In genomic region chr2:36897114-36897513, GRCm38 (mm10) we compare ENCODE assay signal across 39 mouse cellular contexts. TPM values are rescaled to one million over a fixed set of nuclear protein-coding genes. Genes with fewer than 3 reads are reported as not detected.
"Had no signal": no experiment of that assay in that cellular context is flagged by ENCODE, and none has a peak within 500 bp of the region (broad histone marks: within the 10 kb centered on the region; RNA-seq: fewer than 3 reads in every experiment).

No protein-coding gene starts in this region.

- H3K9ac ChIP-seq: embryonic facial prominence, embryonic 12.5 days; embryonic facial prominence, embryonic 13.5 days; embryonic facial prominence, embryonic 15.5 days; forebrain, embryonic 12.5 days; forebrain, embryonic 13.5 days; forebrain, embryonic 15.5 days; forebrain, postnatal 0 days had no signal

- H3K27ac ChIP-seq: embryonic facial prominence, embryonic 10.5 days; embryonic facial prominence, embryonic 12.5 days; embryonic facial prominence, embryonic 13.5 days; embryonic facial prominence, embryonic 15.5 days; forebrain, embryonic 10.5 days; forebrain, embryonic 12.5 days; forebrain, embryonic 13.5 days; forebrain, embryonic 15.5 days; gastrocnemius, adult 2 months; heart, adult 2 months had no signal

- H3K4me2 ChIP-seq: embryonic facial prominence, embryonic 12.5 days; embryonic facial prominence, embryonic 13.5 days; embryonic facial prominence, embryonic 15.5 days; forebrain, embryonic 12.5 days; forebrain, embryonic 13.5 days; forebrain, embryonic 15.5 days had no signal

- H3K9me3 ChIP-seq: embryonic facial prominence, embryonic 15.5 days; forebrain, embryonic 15.5 days had no signal

- H3K4me3 ChIP-seq: embryonic facial prominence, embryonic 10.5 days; embryonic facial prominence, embryonic 12.5 days; embryonic facial prominence, embryonic 13.5 days; embryonic facial prominence, embryonic 15.5 days; erythroblast, embryonic 14.5 days; forebrain, embryonic 10.5 days; forebrain, embryonic 12.5 days; forebrain, embryonic 13.5 days; forebrain, embryonic 15.5 days; gastrocnemius, adult 2 months; heart, adult 2 months had no signal

- H3K27me3 ChIP-seq: embryonic facial prominence, embryonic 12.5 days; embryonic facial prominence, embryonic 13.5 days; embryonic facial prominence, embryonic 15.5 days; forebrain, embryonic 12.5 days; forebrain, embryonic 13.5 days; forebrain, embryonic 15.5 days had no signal

- ATAC-seq: forebrain, embryonic 13.5 days; forebrain, embryonic 14.5 days; forebrain, embryonic 15.5 days; forebrain, embryonic 16.5 days; forebrain, postnatal 0 days had no signal

- H3K36me3 ChIP-seq: embryonic facial prominence, embryonic 10.5 days; embryonic facial prominence, embryonic 12.5 days; embryonic facial prominence, embryonic 13.5 days; embryonic facial prominence, embryonic 15.5 days; forebrain, embryonic 10.5 days; forebrain, embryonic 12.5 days; forebrain, embryonic 15.5 days had no signal

- DNase-seq: cerebellum, adult 2 months; cerebellum, adult 8-10 months; cerebellum, adult 9-10 months; cerebellum, adult 9-11 months; cerebellum, postnatal 10 days; cerebellum, postnatal 14 days; cerebellum, postnatal 25 days; cerebellum, postnatal 36 days; embryo, embryonic 11 days; forebrain, postnatal 0 days; gastrocnemius, adult 2 months; gastrocnemius, postnatal 10 days; gastrocnemius, postnatal 14 days; gastrocnemius, postnatal 25 days; gastrocnemius, postnatal 36 days; heart, adult 18-20 months; heart, adult 2 months had no signal

- H3K4me1 ChIP-seq: embryonic facial prominence, embryonic 10.5 days; embryonic facial prominence, embryonic 12.5 days; embryonic facial prominence, embryonic 13.5 days; embryonic facial prominence, embryonic 15.5 days; forebrain, embryonic 10.5 days; forebrain, embryonic 12.5 days; forebrain, embryonic 13.5 days; forebrain, embryonic 15.5 days had no signal

RNA-seq across cellular contexts. Expression of gene Olfr353, which starts 4.4 kb away (rescaled TPM):
- total RNA-seq: common myeloid progenitor, adult 5-6 weeks; forebrain, postnatal 0 days; gastrocnemius, adult 18-20 months; gastrocnemius, adult 2 months; gastrocnemius, adult 8-10 months; gastrocnemius, postnatal 10 days; gastrocnemius, postnatal 14 days; gastrocnemius, postnatal 25 days; gastrocnemius, postnatal 36 days; gastrocnemius, postnatal 4 days; granulocyte monocyte progenitor cell, adult 5-6 weeks; heart, adult 18-20 months; heart, adult 2 months had no signal
- polyA plus RNA-seq: cerebellum, adult 2 months; cortical plate, adult 2 months; embryonic facial prominence, embryonic 10.5 days; embryonic facial prominence, embryonic 11.5 days; embryonic facial prominence, embryonic 12.5 days; embryonic facial prominence, embryonic 13.5 days; embryonic facial prominence, embryonic 14.5 days; embryonic facial prominence, embryonic 15.5 days; erythroblast, embryonic 14.5 days; forebrain, embryonic 10.5 days; forebrain, embryonic 11.5 days; forebrain, embryonic 12.5 days; forebrain, embryonic 13.5 days; forebrain, embryonic 14.5 days; forebrain, embryonic 15.5 days; forebrain, embryonic 16.5 days; forebrain, postnatal 0 days; frontal cortex, adult 2 months; gonadal fat pad, adult 2 months; heart, adult 2 months had no signal

RNA-seq across cellular contexts. Expression of gene Olfr354, which starts 8.4 kb away (rescaled TPM):
- total RNA-seq: common myeloid progenitor, adult 5-6 weeks; forebrain, postnatal 0 days; gastrocnemius, adult 18-20 months; gastrocnemius, adult 2 months; gastrocnemius, adult 8-10 months; gastrocnemius, postnatal 10 days; gastrocnemius, postnatal 14 days; gastrocnemius, postnatal 25 days; gastrocnemius, postnatal 36 days; gastrocnemius, postnatal 4 days; granulocyte monocyte progenitor cell, adult 5-6 weeks; heart, adult 18-20 months; heart, adult 2 months had no signal
- polyA plus RNA-seq: cerebellum, adult 2 months; cortical plate, adult 2 months; embryonic facial prominence, embryonic 10.5 days; embryonic facial prominence, embryonic 11.5 days; embryonic facial prominence, embryonic 12.5 days; embryonic facial prominence, embryonic 13.5 days; embryonic facial prominence, embryonic 14.5 days; embryonic facial prominence, embryonic 15.5 days; erythroblast, embryonic 14.5 days; forebrain, embryonic 10.5 days; forebrain, embryonic 11.5 days; forebrain, embryonic 12.5 days; forebrain, embryonic 13.5 days; forebrain, embryonic 14.5 days; forebrain, embryonic 15.5 days; forebrain, embryonic 16.5 days; forebrain, postnatal 0 days; frontal cortex, adult 2 months; gonadal fat pad, adult 2 months; heart, adult 2 months had no signal

RNA-seq across cellular contexts. Expression of gene Olfr352, which starts 28.9 kb away (rescaled TPM):
- total RNA-seq: common myeloid progenitor, adult 5-6 weeks; forebrain, postnatal 0 days; gastrocnemius, adult 18-20 months; gastrocnemius, adult 2 months; gastrocnemius, adult 8-10 months; gastrocnemius, postnatal 10 days; gastrocnemius, postnatal 14 days; gastrocnemius, postnatal 25 days; gastrocnemius, postnatal 36 days; gastrocnemius, postnatal 4 days; granulocyte monocyte progenitor cell, adult 5-6 weeks; heart, adult 18-20 months; heart, adult 2 months had no signal
- polyA plus RNA-seq: cerebellum, adult 2 months; cortical plate, adult 2 months; embryonic facial prominence, embryonic 10.5 days; embryonic facial prominence, embryonic 11.5 days; embryonic facial prominence, embryonic 12.5 days; embryonic facial prominence, embryonic 13.5 days; embryonic facial prominence, embryonic 14.5 days; embryonic facial prominence, embryonic 15.5 days; erythroblast, embryonic 14.5 days; forebrain, embryonic 10.5 days; forebrain, embryonic 11.5 days; forebrain, embryonic 12.5 days; forebrain, embryonic 13.5 days; forebrain, embryonic 14.5 days; forebrain, embryonic 15.5 days; forebrain, embryonic 16.5 days; forebrain, postnatal 0 days; frontal cortex, adult 2 months; gonadal fat pad, adult 2 months; heart, adult 2 months had no signal

RNA-seq across cellular contexts. Expression of gene Olfr355, which starts 31.6 kb away (rescaled TPM):
- total RNA-seq: common myeloid progenitor, adult 5-6 weeks; forebrain, postnatal 0 days; gastrocnemius, adult 18-20 months; gastrocnemius, adult 2 months; gastrocnemius, adult 8-10 months; gastrocnemius, postnatal 10 days; gastrocnemius, postnatal 14 days; gastrocnemius, postnatal 25 days; gastrocnemius, postnatal 36 days; gastrocnemius, postnatal 4 days; granulocyte monocyte progenitor cell, adult 5-6 weeks; heart, adult 18-20 months; heart, adult 2 months had no signal
- polyA plus RNA-seq: cerebellum, adult 2 months; cortical plate, adult 2 months; embryonic facial prominence, embryonic 10.5 days; embryonic facial prominence, embryonic 11.5 days; embryonic facial prominence, embryonic 12.5 days; embryonic facial prominence, embryonic 13.5 days; embryonic facial prominence, embryonic 14.5 days; embryonic facial prominence, embryonic 15.5 days; erythroblast, embryonic 14.5 days; forebrain, embryonic 10.5 days; forebrain, embryonic 11.5 days; forebrain, embryonic 12.5 days; forebrain, embryonic 13.5 days; forebrain, embryonic 14.5 days; forebrain, embryonic 15.5 days; forebrain, embryonic 16.5 days; forebrain, postnatal 0 days; frontal cortex, adult 2 months; gonadal fat pad, adult 2 months; heart, adult 2 months had no signal

RNA-seq across cellular contexts. Expression of gene Olfr351, which starts 34.7 kb away (rescaled TPM):
- total RNA-seq: common myeloid progenitor, adult 5-6 weeks; forebrain, postnatal 0 days; gastrocnemius, adult 18-20 months; gastrocnemius, adult 2 months; gastrocnemius, adult 8-10 months; gastrocnemius, postnatal 10 days; gastrocnemius, postnatal 14 days; gastrocnemius, postnatal 25 days; gastrocnemius, postnatal 36 days; gastrocnemius, postnatal 4 days; granulocyte monocyte progenitor cell, adult 5-6 weeks; heart, adult 18-20 months; heart, adult 2 months had no signal
- polyA plus RNA-seq: cerebellum, adult 2 months; cortical plate, adult 2 months; embryonic facial prominence, embryonic 10.5 days; embryonic facial prominence, embryonic 11.5 days; embryonic facial prominence, embryonic 12.5 days; embryonic facial prominence, embryonic 13.5 days; embryonic facial prominence, embryonic 14.5 days; embryonic facial prominence, embryonic 15.5 days; erythroblast, embryonic 14.5 days; forebrain, embryonic 10.5 days; forebrain, embryonic 11.5 days; forebrain, embryonic 12.5 days; forebrain, embryonic 13.5 days; forebrain, embryonic 14.5 days; forebrain, embryonic 15.5 days; forebrain, embryonic 16.5 days; forebrain, postnatal 0 days; frontal cortex, adult 2 months; gonadal fat pad, adult 2 months; heart, adult 2 months had no signal
